9 mouse cellular contexts compared by ENCODE assay signal in the genomic region with DNA sequence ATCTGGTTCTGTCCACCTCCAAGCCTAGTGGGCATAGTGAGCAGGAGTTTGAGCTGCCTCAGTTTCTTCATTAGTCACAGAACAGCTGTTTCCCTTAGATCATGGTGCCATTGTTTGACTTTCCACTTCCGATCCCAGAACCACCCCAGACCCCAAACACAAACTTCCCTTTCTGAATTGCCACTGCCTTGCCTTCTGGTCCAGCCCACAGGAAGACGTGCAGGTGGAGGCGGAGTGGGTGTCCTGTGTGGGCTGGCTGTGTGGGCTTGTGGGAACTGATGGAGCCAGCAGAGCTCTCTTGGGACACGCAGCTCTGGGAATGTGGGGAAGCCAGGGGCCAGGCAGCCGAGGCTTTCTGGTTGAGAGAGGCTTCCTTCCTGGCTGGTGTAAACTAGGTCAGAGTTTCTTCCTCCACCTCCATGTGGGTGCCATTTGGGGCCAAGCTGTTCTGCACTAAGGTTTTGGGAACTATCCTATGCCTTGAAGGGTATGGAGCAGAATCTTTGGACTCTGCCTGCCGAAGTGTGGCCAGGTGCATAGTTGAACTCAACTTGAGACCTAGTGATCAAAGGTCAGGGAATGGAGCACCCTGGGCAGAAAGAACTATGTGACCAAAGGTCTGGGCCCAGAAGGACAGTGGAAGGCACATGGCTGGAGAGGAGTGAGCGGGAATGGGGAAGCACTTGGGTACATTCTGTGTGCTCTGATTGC. TPM values are rescaled to one million over a fixed set of nuclear protein-coding genes. Genes with fewer than 3 reads are reported as not detected.
DNase-seq lines count a peak whose midpoint lies in the region; ATAC-seq lines count a peak whose summit lies in the region.
"Had no signal": no experiment of that assay in that cellular context is flagged by ENCODE, and none has a peak within 500 bp of the region (broad histone marks: within the 10 kb centered on the region; RNA-seq: fewer than 3 reads in every experiment).

No protein-coding gene starts in this region.

- DNase-seq in kidney, adult 11 months = peak; percentile 88
- peak; percentile 65 to 88 for DNase-seq in kidney, postnatal 25 days
- no peak for DNase-seq in urinary bladder, postnatal 25 days (ENCODE audit: low spot score)
- no peak for DNase-seq in layer of hippocampus, adult 8-10 months (ENCODE audit: low spot score in 2 of 2)
- DNase-seq in layer of hippocampus, postnatal 36 days = no peak

- H3K27me3 ChIP-seq in kidney, embryonic 14.5 days (ENCODE audit: control insufficient read depth, insufficient read depth, low read length) = no peaks in the 10 kb centered on the region
- H3K27me3 ChIP-seq in heart, embryonic 16.5 days (ENCODE audit: control insufficient read depth, insufficient read depth, low read length) = no peaks in the 10 kb centered on the region

- no peaks in the 10 kb centered on the region for H3K9me3 ChIP-seq in kidney, embryonic 14.5 days (ENCODE audit: control insufficient read depth, low read length)
- H3K9me3 ChIP-seq in heart, embryonic 16.5 days (replicated peaks; ENCODE audit: control insufficient read depth, low read length) = no peaks in the 10 kb centered on the region
- H3K9me3 ChIP-seq: G1E had no signal

- H3K4me3 ChIP-seq in kidney, embryonic 14.5 days (ENCODE audit: low read length) = no peak overlapping the region
- H3K4me3 ChIP-seq in heart, embryonic 16.5 days (ENCODE audit: low read length) = no peak overlapping the region

- no peak overlapping the region for H3K4me2 ChIP-seq in kidney, embryonic 14.5 days (replicated peaks; ENCODE audit: low read depth, low read length)
- H3K4me2 ChIP-seq in heart, embryonic 16.5 days (ENCODE audit: low read depth, low read length) = peak overlapping the region; percentile 18

- no peak for ATAC-seq in kidney, embryonic 14.5 days (ENCODE audit: low FRiP score, low TSS enrichment)
- peak; percentile 42 for ATAC-seq in common myeloid progenitor, adult 5-6 weeks (replicated peaks; ENCODE audit: low read depth, poor library complexity, severe bottlenecking)
- no peak for ATAC-seq in heart, embryonic 16.5 days (replicated peaks; ENCODE audit: extremely low read depth, insufficient read depth, low FRiP score)

- H3K27ac ChIP-seq in kidney, embryonic 14.5 days (ENCODE audit: low read depth, low read length) = no peak overlapping the region
- H3K27ac ChIP-seq in heart, embryonic 16.5 days (ENCODE audit: low read length) = peak overlapping the region; percentile 17

- peaks cover 28% of the 10 kb centered on the region for H3K4me1 ChIP-seq in kidney, embryonic 14.5 days (ENCODE audit: control insufficient read depth, insufficient read depth, low read length)
- H3K4me1 ChIP-seq in heart, embryonic 16.5 days (ENCODE audit: control insufficient read depth, insufficient read depth, low read length) = peaks cover 42% of the 10 kb centered on the region

- 69% methylated on average over 7 of the region's 7 CpGs for WGBS in kidney, embryonic 14.5 days
- WGBS in heart, embryonic 16.5 days = 66% methylated on average over 7 of the region's 7 CpGs

- H3K36me3 ChIP-seq in kidney, embryonic 14.5 days (ENCODE audit: control insufficient read depth, insufficient read depth, low read length) = peaks cover 32% of the 10 kb centered on the region
- H3K36me3 ChIP-seq in heart, embryonic 16.5 days (ENCODE audit: control insufficient read depth, insufficient read depth) = peaks cover 13% of the 10 kb centered on the region

- H3K9ac ChIP-seq in kidney, embryonic 14.5 days (ENCODE audit: low read depth, low read length) = no peak overlapping the region; the same call in 1 of the 2 replicates
- no peak overlapping the region for H3K9ac ChIP-seq in heart, embryonic 16.5 days (ENCODE audit: low read length)

RNA-seq across cellular contexts. Expression of a gene that starts 3.9 kb away (rescaled TPM):
- 104 and 121 TPM in 2 replicates for polyA plus RNA-seq in kidney, embryonic 14.5 days (2014; fragmentation: Nextera tagmentation; extraction: Ambion mirVana)
- total RNA-seq in common myeloid progenitor, adult 5-6 weeks (2017) = 18.4 and 22.3 TPM in 2 replicates
- polyA plus RNA-seq in heart, embryonic 16.5 days (2015; fragmentation: Nextera tagmentation; extraction: Ambion mirVana) = 76.6 and 78.7 TPM in 2 replicates
- 10 to 100 TPM; 12.2 to 37.8 (median 21.5) TPM for total RNA-seq in layer of hippocampus, adult 8-10 months (2022)
- total RNA-seq in layer of hippocampus, postnatal 36 days (2021) = 10 to 100 TPM; 18.4 to 19.9 TPM

RNA-seq across cellular contexts. Expression of a gene that starts 9.1 kb away (rescaled TPM):
- polyA plus RNA-seq in kidney, embryonic 14.5 days (2014; fragmentation: Nextera tagmentation; extraction: Ambion mirVana) = 32.5 and 54.4 TPM in 2 replicates
- total RNA-seq in common myeloid progenitor, adult 5-6 weeks (2017) = 9.4 and 13.5 TPM in 2 replicates
- polyA plus RNA-seq in heart, embryonic 16.5 days (2015; fragmentation: Nextera tagmentation; extraction: Ambion mirVana) = 42.2 and 49.2 TPM in 2 replicates
- total RNA-seq in layer of hippocampus, adult 8-10 months (2022) = 100 to 1,000 TPM; 137 to 163 (median 148) TPM
- total RNA-seq in layer of hippocampus, postnatal 36 days (2021) = 100 to 1,000 TPM; 157 to 167 TPM

Comparison
In these comparisons a context has a peak if more than half of its experiments do, and no peak if none do; other contexts are left out.
1. DNase-seq: peak in kidney, adult 11 months (single experiment) and kidney, postnatal 25 days (2 of 2); none in urinary bladder, postnatal 25 days (single experiment), layer of hippocampus, adult 8-10 months (0 of 2) and layer of hippocampus, postnatal 36 days (0 of 2).